Mouse (Mus musculus) liver, embryonic 13.5 days (tissue): ENCODE data around the gene Mttp. TPM values are rescaled to one million over a fixed set of nuclear protein-coding genes. Genes with fewer than 3 reads are reported as not detected.

ENCODE experiments used
- ATAC-seq: fragments of 200-750 bp; cut with Nextera tagmentation; 2 replicates; pipeline ENCODE4 v1.8.0; 2017; ENCODE audit warnings: low read depth, mild to moderate bottlenecking, moderate number of reproducible peaks, moderate library complexity
- DNase-seq: peaks from one replicate; pipeline ENCODE4 v3.0.0; 2022
- H3K27ac ChIP-seq: fragments of 300-500 bp; sonication (generic); 2 replicates; pipeline ENCODE4 v1.5.1; 2015; ENCODE audit warnings: moderate library complexity, mild to moderate bottlenecking, inconsistent platforms
- H3K27me3 ChIP-seq: fragments of 300-500 bp; sonication (generic); 2 replicates; pipeline ENCODE4 v1.6.1; 2015; ENCODE audit warnings: mild to moderate bottlenecking, inconsistent platforms
- H3K36me3 ChIP-seq: fragments of 300-500 bp; sonication (generic); 2 replicates; pipeline ENCODE4 v1.6.1; 2015; ENCODE audit warnings: mild to moderate bottlenecking, inconsistent platforms
- H3K4me1 ChIP-seq: fragments of 300-500 bp; sonication (generic); replicated peaks from 2 replicates; pipeline ENCODE4 v1.6.1; 2015; ENCODE audit warnings: inconsistent platforms
- H3K4me2 ChIP-seq: fragments of 300-500 bp; sonication (generic); 2 replicates; pipeline ENCODE4 v1.6.1; 2015; ENCODE audit warnings: inconsistent platforms, mild to moderate bottlenecking, moderate library complexity
- H3K4me3 ChIP-seq: fragments of 300-500 bp; sonication (generic); replicated peaks from 2 replicates; pipeline ENCODE4 v1.5.1; 2015; ENCODE audit warnings: mild to moderate bottlenecking, inconsistent platforms
- H3K9ac ChIP-seq: fragments of 300-500 bp; sonication (generic); 2 replicates; pipeline ENCODE4 v1.6.1; 2015; ENCODE audit warnings: mild to moderate bottlenecking, inconsistent platforms
- H3K9me3 ChIP-seq: fragments of 300-500 bp; sonication (generic); replicated peaks from 2 replicates; pipeline ENCODE4 v1.6.1; 2016; ENCODE audit warnings: inconsistent platforms
- WGBS: fragments of 180-500 bp; shearing (Covaris S2); methylation state at CpG from one replicate; pipeline ENCODE4 v1.1.7; 2015; ENCODE audit not compliant: insufficient replicate concordance; 5-methylcytosine and 5-hydroxymethylcytosine counted together
- polyA plus RNA-seq: library from polyadenylated mRNA; unstranded; fragments of >200 nt; fragmentation: Nextera tagmentation; extraction: Ambion mirVana; gene quantifications from 2 replicates; pipeline ENCODE4 v1.2.1, GENCODE M21; 2015

The Mttp gene
- 27.4 and 36.9 TPM in 2 replicates for polyA plus RNA-seq

DNA sequence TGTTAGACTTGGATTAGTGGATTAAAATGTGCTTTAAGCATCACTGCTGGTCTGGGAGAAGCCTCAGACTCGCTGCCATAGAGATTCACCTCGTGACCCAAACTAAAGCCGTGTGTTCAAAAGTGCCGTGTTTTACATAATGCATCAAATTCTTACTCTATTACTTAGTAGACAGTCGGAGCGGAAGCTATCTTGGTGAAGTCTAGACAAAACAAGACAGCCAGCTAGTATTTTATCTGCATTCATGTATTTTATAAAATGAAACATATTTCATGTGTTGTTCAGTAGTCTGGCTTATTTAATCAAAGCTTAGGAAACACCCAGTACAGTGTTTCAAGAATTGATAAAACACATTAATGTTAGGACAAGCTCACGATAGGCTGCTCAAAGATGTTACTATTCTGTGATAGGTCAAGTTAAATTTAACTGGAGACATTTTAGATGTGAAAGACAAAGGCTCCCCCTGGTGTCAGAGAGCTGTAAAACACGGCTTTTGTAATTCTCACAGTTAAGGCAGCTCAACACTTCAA is at the start of gene Mttp:
Gene Mttp, minus strand, starts transcription at position 327 of the 530 bp plus-strand sequence.
- no peaks in the 10 kb centered on the region for H3K9me3 ChIP-seq
- H3K27ac ChIP-seq, result peak within 1 kb of the TSS; percentile 97
- peaks cover 9% of the 10 kb centered on the region for H3K4me1 ChIP-seq
- H3K9ac ChIP-seq, result peak within 1 kb of the TSS; percentile 85
- H3K4me3 ChIP-seq, result peak within 1 kb of the TSS; percentile 73
- WGBS, result 3% methylated on average over 8 of the region's 8 CpGs
- peaks cover 11% of the 10 kb centered on the region for H3K36me3 ChIP-seq
- DNase-seq (peak; percentile 70), ATAC-seq (peak; percentile 32)
- no peaks in the 10 kb centered on the region for H3K27me3 ChIP-seq
- H3K4me2 ChIP-seq, result peak within 1 kb of the TSS; percentile 83

DNA sequence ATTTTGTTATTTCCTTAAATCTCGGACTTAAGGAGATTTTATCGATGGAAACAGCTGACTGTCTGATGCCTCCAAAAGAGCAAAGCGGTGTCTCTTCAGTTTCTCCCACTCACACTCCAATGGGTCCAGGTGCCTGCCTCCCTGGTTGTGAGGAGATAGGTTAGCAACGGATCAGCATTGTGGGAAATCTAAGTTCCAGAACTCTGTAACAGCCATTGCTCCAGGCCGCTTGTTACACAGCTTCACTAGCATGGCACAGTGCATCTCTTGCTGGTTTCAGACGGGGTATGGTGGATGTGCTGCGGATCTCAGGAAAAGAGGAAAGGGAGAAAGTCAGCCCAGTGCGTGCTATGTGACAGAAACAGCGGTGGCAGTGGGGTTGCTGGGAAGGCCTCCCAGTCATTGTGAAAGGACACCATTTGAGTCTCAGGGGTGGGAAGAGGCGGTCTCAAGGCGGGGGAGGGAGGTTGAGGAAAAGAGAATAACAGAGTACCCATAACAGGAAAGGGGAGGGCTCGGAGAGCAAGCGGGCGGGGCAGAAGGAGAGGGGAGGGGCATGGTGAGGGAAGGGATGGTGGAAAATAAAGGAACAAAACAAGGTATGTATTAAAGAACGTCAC is 49.0 kb upstream of the Mttp start, which contains the start of gene 4930579F01Rik:
Gene 4930579F01Rik, minus strand, starts transcription at position 143 of the 620 bp plus-strand sequence.
- H3K4me3 ChIP-seq, result no peak within 1 kb of the TSS
- H3K4me2 ChIP-seq, result no peak within 1 kb of the TSS
- ATAC-seq, result no peak
- 64% methylated on average over 15 of the region's 15 CpGs for WGBS
- H3K9me3 ChIP-seq, result no peaks in the 10 kb centered on the region
- H3K4me1 ChIP-seq, result no peaks in the 10 kb centered on the region
- H3K27me3 ChIP-seq, result no peaks in the 10 kb centered on the region
- H3K36me3 ChIP-seq, result no peaks in the 10 kb centered on the region
- no peak within 1 kb of the TSS for H3K9ac ChIP-seq
- no peak within 1 kb of the TSS for H3K27ac ChIP-seq
- DNase-seq, result no peak

DNA sequence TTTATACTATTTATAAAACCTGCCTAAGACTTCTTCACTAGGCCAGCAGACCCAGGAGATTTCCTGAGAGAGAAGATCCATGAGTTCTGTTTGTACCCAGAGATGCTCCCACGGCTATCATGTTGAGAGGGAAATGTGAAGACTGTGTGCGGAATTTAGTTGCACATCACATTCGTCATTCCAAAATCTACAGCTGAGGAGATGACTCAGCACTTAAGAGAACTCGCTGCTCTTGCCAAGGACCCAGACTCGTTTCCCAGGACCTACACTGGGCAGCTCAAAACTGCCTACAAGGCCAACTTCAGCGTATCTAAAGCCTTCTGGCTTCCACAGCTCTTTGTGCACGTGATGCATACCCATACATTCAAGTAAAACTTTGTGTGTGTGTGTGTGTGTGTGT is 47.5 kb upstream of the Mttp start:
- H3K27ac ChIP-seq, result no peak overlapping the region
- no peak overlapping the region for H3K4me3 ChIP-seq
- ATAC-seq (no peak), DNase-seq (no peak)
- H3K9ac ChIP-seq, result no peak overlapping the region
- H3K4me2 ChIP-seq, result no peak overlapping the region
- 62% methylated on average over 7 of the region's 7 CpGs for WGBS
- no peaks in the 10 kb centered on the region for H3K27me3 ChIP-seq
- H3K36me3 ChIP-seq, result no peaks in the 10 kb centered on the region
- H3K4me1 ChIP-seq, result no peaks in the 10 kb centered on the region
- H3K9me3 ChIP-seq, result no peaks in the 10 kb centered on the region

DNA sequence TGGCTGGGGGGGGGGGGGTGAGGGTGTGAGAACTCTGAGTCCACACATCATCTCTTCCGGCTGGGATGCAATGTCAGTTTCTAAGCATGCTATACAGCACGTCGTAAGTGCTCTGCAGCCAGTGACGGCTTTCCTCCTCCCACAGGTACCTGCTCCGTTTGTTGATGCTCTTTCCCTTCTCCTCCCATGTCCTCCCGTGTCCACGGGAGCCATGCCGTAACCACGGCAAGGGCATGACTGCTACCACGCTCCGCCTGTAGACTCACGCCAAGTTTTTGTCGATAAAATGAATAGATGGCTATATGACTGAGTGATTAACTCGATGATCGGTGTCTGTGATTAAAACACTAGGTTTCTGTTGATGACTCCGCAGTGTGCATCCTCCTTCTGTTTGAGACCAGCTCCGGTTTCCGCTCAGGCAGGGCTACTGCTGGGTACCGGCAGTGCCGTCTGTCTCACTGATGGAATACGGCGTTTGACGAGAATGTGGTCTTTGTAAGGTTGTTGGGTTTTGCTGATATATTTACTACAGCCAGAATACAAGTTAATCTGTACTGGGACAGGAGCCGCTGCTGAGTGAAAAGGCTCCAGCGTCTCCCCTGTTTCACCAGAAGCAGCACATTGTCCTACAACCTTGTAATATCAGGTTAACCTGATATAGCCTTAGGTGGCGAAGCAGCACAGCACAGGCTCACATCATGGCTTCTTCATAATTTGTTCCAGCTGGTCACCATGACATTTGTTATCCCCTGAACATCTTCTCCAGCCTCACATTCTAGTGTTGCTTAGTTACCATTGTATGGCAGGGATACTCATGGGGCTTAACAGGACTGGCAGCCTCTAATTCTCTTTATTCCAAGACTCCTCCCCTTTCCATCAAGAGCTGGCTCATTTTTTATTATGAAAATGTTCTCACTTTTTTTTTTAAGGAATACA is 41.5 kb upstream of the Mttp start:
- no peaks in the 10 kb centered on the region for H3K4me1 ChIP-seq

DNA sequence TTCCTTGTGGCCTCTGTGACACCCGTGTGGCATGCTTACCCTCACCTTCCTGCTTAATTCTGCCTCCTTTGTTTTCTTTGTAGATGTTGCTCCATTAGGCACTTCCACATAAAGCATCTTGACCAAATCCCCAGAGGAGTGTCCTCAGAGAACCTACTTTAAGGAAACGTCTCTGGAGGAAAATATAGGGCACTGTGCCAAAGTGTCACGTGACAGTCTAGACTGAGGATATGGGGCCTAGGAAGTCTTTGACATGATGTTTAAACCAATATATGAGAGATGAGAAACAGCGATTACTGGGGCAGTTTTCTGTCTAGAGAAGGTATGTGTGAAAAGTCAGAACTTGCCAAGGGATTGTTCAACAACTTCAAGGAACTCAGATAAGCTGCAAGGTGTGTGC is 40.5 kb upstream of the Mttp start:
- 53% methylated on average over 4 of the region's 4 CpGs for WGBS
- no peaks in the 10 kb centered on the region for H3K9me3 ChIP-seq
- DNase-seq (no peak), ATAC-seq (no peak)
- no peaks in the 10 kb centered on the region for H3K27me3 ChIP-seq
- no peak overlapping the region for H3K9ac ChIP-seq
- no peak overlapping the region for H3K4me2 ChIP-seq
- H3K27ac ChIP-seq, result no peak overlapping the region
- no peaks in the 10 kb centered on the region for H3K36me3 ChIP-seq
- H3K4me3 ChIP-seq, result no peak overlapping the region
- no peaks in the 10 kb centered on the region for H3K4me1 ChIP-seq

More for the DNA sequence above, 41.5 kb upstream of the Mttp start:
- no peaks in the 10 kb centered on the region for H3K9me3 ChIP-seq
- DNase-seq, result no peak
- H3K36me3 ChIP-seq, result no peaks in the 10 kb centered on the region
- H3K27ac ChIP-seq, result no peak overlapping the region
- no peak overlapping the region for H3K4me3 ChIP-seq
- H3K27me3 ChIP-seq, result no peaks in the 10 kb centered on the region
- 85% methylated on average over 26 of the region's 26 CpGs for WGBS
- no peak overlapping the region for H3K4me2 ChIP-seq
- no peak for ATAC-seq
- no peak overlapping the region for H3K9ac ChIP-seq

DNA sequence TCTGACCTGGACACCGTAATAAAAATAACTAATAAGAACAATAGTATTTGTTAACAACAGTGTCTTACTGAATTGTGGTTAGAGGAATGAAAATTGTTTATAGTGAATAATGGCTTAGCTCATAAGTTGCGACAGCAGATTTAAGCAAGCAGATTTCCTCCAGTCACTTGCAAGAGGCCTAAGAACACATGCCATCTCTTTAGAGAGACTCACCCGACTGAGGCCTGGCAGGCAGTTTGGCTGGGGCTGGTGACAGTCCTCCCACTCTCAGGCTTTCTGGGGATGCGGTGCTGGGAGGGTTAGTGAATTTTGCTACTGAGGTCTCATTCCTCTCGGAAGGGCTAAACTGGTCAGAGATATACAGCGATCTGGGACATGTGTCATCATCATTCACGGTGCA is 38.6 kb upstream of the Mttp start:
- Histone ChIP-seq H3K9ac (no peak overlapping the region), H3K4me2 (no peak overlapping the region), H3K27me3 (no peaks in the 10 kb centered on the region), H3K9me3 (no peaks in the 10 kb centered on the region), H3K27ac (no peak overlapping the region), H3K36me3 (no peaks in the 10 kb centered on the region), H3K4me1 (no peaks in the 10 kb centered on the region), H3K4me3 (no peak overlapping the region)
- WGBS, result 75% methylated on average over 7 of the region's 7 CpGs
- DNase-seq, result no peak
- ATAC-seq, result no peak

DNA sequence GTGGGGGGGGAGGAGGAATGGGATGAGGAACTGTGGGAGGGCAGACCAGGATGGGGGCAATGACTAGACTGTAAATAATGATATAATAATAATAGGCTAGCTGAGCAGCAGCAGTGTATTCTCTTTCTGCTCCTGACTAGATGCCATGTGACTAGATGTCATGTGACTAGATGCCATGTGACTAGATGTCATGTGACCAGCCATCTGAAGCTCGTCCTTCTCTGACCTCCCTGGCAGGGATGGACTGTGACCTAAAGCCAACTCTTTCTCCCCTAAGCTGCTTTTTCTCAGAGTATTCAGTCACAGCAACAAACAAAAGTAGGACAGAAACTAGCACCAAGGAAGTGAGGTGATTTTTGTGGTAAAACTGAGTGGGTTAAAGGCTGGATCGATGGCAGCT is 37.3 kb upstream of the Mttp start:
- ATAC-seq (no peak), DNase-seq (no peak)
- WGBS, result 52% methylated on average over 2 of the region's 2 CpGs
- no peak overlapping the region for H3K4me2 ChIP-seq
- H3K9ac ChIP-seq, result no peak overlapping the region
- no peaks in the 10 kb centered on the region for H3K27me3 ChIP-seq
- H3K9me3 ChIP-seq, result no peaks in the 10 kb centered on the region
- no peaks in the 10 kb centered on the region for H3K4me1 ChIP-seq
- no peak overlapping the region for H3K27ac ChIP-seq
- no peak overlapping the region for H3K4me3 ChIP-seq
- no peaks in the 10 kb centered on the region for H3K36me3 ChIP-seq

GRCm38 (mm10) chr3:138175551-138175950 is 30.8 kb upstream of the Mttp start:
- Histone ChIP-seq H3K4me3 (no peak overlapping the region), H3K9ac (no peak overlapping the region), H3K27ac (no peak overlapping the region), H3K27me3 (no peaks in the 10 kb centered on the region), H3K4me1 (no peaks in the 10 kb centered on the region), H3K9me3 (no peaks in the 10 kb centered on the region), H3K36me3 (no peaks in the 10 kb centered on the region), H3K4me2 (no peak overlapping the region)
- DNase-seq, result no peak
- WGBS, result 82% methylated on average over 6 of the region's 6 CpGs
- no peak for ATAC-seq

GRCm38 (mm10) chr3:138173291-138173690 is 28.5 kb upstream of the Mttp start:
- Histone ChIP-seq H3K27ac (no peak overlapping the region), H3K9me3 (no peaks in the 10 kb centered on the region), H3K9ac (no peak overlapping the region), H3K27me3 (no peaks in the 10 kb centered on the region), H3K4me2 (no peak overlapping the region), H3K36me3 (no peaks in the 10 kb centered on the region), H3K4me1 (no peaks in the 10 kb centered on the region), H3K4me3 (no peak overlapping the region)
- no peak for DNase-seq
- WGBS, result 70% methylated on average over 10 of the region's 10 CpGs
- ATAC-seq, result no peak

DNA sequence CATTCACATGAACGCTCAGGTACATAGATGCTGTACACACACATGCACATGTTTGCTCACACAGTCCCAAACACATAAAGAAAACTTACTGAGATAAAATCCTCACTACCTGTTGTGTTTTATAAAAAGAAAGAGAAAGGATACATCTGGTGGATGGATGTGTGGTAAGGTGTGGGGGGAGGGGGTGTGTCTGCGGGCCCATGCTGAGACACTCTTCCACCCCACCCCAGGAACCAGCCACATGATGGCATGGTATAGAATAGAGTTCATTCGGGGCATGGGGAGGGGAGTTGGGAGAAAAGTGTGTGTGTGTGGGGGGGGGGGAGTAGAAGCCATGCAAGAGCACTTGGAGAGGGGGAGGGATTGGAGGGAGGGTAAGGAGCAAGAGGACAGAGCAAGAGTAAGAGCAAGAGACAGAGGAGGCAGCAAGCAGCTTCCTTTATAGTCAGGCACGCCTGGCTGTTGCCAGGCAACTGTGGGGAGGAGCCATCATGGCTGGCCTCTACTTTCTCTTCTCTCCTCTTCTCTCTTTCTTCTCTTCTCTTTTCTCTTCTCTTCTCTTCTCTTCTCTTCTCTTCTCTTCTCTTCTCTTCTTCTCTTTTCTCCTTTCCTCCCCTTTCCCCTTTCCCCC is 17.9 kb upstream of the Mttp start:
- no peaks in the 10 kb centered on the region for H3K27me3 ChIP-seq
- DNase-seq, result no peak
- H3K4me3 ChIP-seq, result no peak overlapping the region
- H3K9ac ChIP-seq, result no peak overlapping the region
- 45% methylated on average over 4 of the region's 4 CpGs for WGBS
- no peak overlapping the region for H3K4me2 ChIP-seq
- no peaks in the 10 kb centered on the region for H3K4me1 ChIP-seq
- no peaks in the 10 kb centered on the region for H3K36me3 ChIP-seq
- no peaks in the 10 kb centered on the region for H3K9me3 ChIP-seq
- no peak for ATAC-seq
- no peak overlapping the region for H3K27ac ChIP-seq

DNA sequence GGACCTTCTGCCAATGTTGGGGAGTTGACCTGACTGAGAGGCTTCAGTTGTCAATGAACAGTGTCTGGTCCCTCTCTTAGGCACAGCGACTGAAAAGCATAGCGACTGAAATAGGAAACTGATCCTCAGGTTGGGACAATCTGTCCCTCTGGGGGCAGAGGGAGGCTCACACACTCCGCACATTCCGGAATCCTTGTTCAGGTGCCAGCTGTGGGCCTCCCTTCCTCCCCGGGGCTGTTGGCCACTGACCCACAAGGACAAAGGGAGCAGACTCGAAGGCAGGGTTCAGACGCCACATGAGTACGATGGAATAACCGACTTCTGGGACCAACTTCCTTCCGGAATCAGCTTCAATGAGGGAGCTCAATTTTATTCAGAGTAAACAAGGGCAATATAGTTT is 16.9 kb upstream of the Mttp start:
- WGBS, result 79% methylated on average over 10 of the region's 10 CpGs
- Histone ChIP-seq H3K9me3 (no peaks in the 10 kb centered on the region), H3K36me3 (peaks cover 2% of the 10 kb centered on the region; the same call in 1 of the 2 replicates), H3K4me1 (no peaks in the 10 kb centered on the region), H3K4me2 (no peak overlapping the region), H3K27me3 (no peaks in the 10 kb centered on the region), H3K9ac (no peak overlapping the region), H3K4me3 (no peak overlapping the region), H3K27ac (no peak overlapping the region)
- no peak for ATAC-seq
- no peak for DNase-seq
